Mouse (Mus musculus) bone marrow, adult 2 months (tissue): Measurements from ENCODE around the gene Mmp19.

Experiments used
- CTCF ChIP-seq: fragments of 200-500 bp; IDR thresholded peaks from 2 replicates; pipeline ENCODE4 v1.5.1; 2011; ENCODE audit warnings: low read length, control low read depth; ENCODE audit not compliant: control insufficient read depth, insufficient read depth
- POLR2A ChIP-seq: fragments of 200-500 bp; IDR thresholded peaks from 2 replicates; pipeline ENCODE4 v1.6.1; 2011; ENCODE audit warnings: low read depth, mild to moderate bottlenecking, control low read depth, low read length, borderline replicate concordance; ENCODE audit not compliant: control insufficient read depth

- no peak for TF ChIP-seq CTCF
- TF ChIP-seq POLR2A, result no peak
Measured at GRCm38 (mm10) chr10:128840612-128841011, 49.9 kb downstream of the Mmp19 start.
